Mouse (Mus musculus) heart, postnatal 0 days (tissue): Measurements from ENCODE around the gene Rpl3. TPM values are rescaled to one million over a fixed set of nuclear protein-coding genes. Genes with fewer than 3 reads are reported as not detected.

Experiments
- ATAC-seq: fragments of 200-750 bp; cut with Nextera tagmentation; 2 replicates; pipeline ENCODE4 v1.8.0; 2017; ENCODE audit warnings: low read depth, moderate number of reproducible peaks, moderate library complexity; ENCODE audit not compliant: insufficient read depth
- DNase-seq: peaks from one replicate; pipeline ENCODE4 v3.0.0-alpha.2; 2016; ENCODE audit warnings: low spot score
- H3K27ac ChIP-seq: fragments of 300-500 bp; sonication (generic); 2 replicates; pipeline ENCODE4 v1.5.1; 2014; ENCODE audit warnings: low read depth, mild to moderate bottlenecking
- H3K27me3 ChIP-seq: fragments of 300-500 bp; sonication (generic); 2 replicates; pipeline ENCODE4 v1.6.1; 2014; ENCODE audit warnings: low read length, mixed read lengths; ENCODE audit not compliant: control insufficient read depth, insufficient read depth
- H3K36me3 ChIP-seq: fragments of 300-500 bp; sonication (generic); replicated peaks from 2 replicates; pipeline ENCODE4 v1.6.1; 2014; ENCODE audit warnings: low read length, mixed read lengths; ENCODE audit not compliant: control insufficient read depth, insufficient read depth
- H3K4me1 ChIP-seq: fragments of 300-500 bp; sonication (generic); 2 replicates; pipeline ENCODE4 v1.6.1; 2014; ENCODE audit warnings: antibody characterized with exemption; ENCODE audit not compliant: control insufficient read depth, insufficient read depth
- H3K4me2 ChIP-seq: fragments of 300-500 bp; sonication (generic); 2 replicates; pipeline ENCODE4 v1.6.1; 2014; ENCODE audit warnings: low read depth, mild to moderate bottlenecking, low read length, moderate library complexity
- H3K4me3 ChIP-seq: fragments of 300-500 bp; sonication (generic); 2 replicates; pipeline ENCODE4 v1.5.1; 2014; ENCODE audit warnings: low read depth, low read length
- H3K9ac ChIP-seq: fragments of 300-500 bp; sonication (generic); replicated peaks from 2 replicates; pipeline ENCODE4 v1.6.1; 2014; ENCODE audit warnings: low read depth, low read length, mixed read lengths
- H3K9me3 ChIP-seq: fragments of 300-500 bp; sonication (generic); replicated peaks from 2 replicates; pipeline ENCODE4 v1.6.1; 2016; ENCODE audit warnings: low read length; ENCODE audit not compliant: control insufficient read depth
- CTCF ChIP-seq: IDR thresholded peaks from 2 replicates; pipeline ENCODE4 v1.5.1; 2016; ENCODE audit warnings: antibody characterized with exemption, control low read depth, low read depth
- EP300 ChIP-seq: IDR thresholded peaks from 2 replicates; pipeline ENCODE4 v1.6.1; 2016; ENCODE audit warnings: antibody characterized with exemption, low read depth
- WGBS: fragments of 180-500 bp; shearing (Covaris S2); extraction: QIAGEN DNeasy Blood & Tissue Kit; methylation state at CpG from one replicate; pipeline ENCODE4 v1.1.7; 2014; 5-methylcytosine and 5-hydroxymethylcytosine counted together
- polyA plus RNA-seq: library from polyadenylated mRNA; unstranded; fragments of >200 nt; fragmentation: Nextera tagmentation; extraction: Ambion mirVana; gene quantifications from 2 replicates; pipeline ENCODE4 v1.2.1, GENCODE M21; 2015
- total RNA-seq: library from RNA; depleted of rRNA; stranded (reverse); fragments of >200 nt; gene quantifications from 2 replicates; pipeline ENCODE4 v1.2.3, GENCODE M21; 2014; ENCODE audit warnings: low replicate concordance

Gene Rpl3
- total and polyA plus RNA-seq, 2 experiments from 2014 or later, result 480 to 763 TPM

DNA sequence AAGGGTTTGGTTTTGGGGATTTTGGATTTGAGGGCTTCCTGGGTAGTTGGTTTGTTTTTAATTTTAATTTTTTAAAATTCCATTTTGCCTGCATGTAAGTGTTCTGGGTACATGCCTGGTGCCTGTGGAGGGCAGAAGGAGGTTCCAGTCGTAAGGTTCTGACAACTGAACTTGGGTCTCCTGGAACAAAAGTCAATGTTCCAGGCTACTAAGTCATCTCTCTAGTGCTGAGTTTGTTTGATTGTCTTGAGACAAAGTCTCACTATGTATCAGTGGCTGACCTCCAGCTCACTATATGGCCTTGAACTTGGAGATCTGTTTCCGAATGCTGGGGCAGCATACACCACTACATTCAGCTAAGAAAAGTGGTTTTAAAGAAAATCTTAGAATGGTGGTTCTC is 43.8 kb upstream of the Rpl3 start:
- TF ChIP-seq CTCF (no peak), EP300 (no peak)
- Histone ChIP-seq H3K4me1 (peaks cover 37% of the 10 kb centered on the region), H3K4me2 (no peak overlapping the region), H3K36me3 (peaks cover 7% of the 10 kb centered on the region; the same call in 1 of the 2 replicates), H3K4me3 (no peak overlapping the region), H3K9me3 (no peaks in the 10 kb centered on the region), H3K27me3 (no peaks in the 10 kb centered on the region), H3K27ac (peak overlapping the region; percentile 99; the same call in 1 of the 2 replicates), H3K9ac (no peak overlapping the region)
- 85% methylated on average over 2 of the region's 2 CpGs for WGBS
- DNase-seq, result no peak
- no peak for ATAC-seq

DNA sequence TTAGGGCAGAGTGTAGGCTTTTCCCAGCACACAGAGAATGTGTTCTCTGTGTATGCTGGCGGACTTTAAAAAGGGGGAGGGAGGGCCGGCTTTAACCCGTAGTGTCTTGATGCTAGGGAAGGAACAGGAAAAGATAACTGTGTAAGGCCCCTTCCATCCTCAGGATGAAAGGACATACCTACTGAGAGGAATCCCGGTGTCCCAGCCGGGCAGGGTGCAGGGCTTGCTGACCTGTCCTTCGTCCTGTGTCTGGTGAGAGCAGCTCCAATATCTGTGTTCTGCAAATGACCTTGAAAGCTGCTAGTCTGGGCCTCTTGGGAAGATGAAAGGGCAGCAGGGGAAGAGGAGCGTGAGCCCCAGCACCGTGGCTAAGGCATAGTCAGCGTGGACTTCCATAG is 42.8 kb upstream of the Rpl3 start:
- 11% methylated on average over 9 of the region's 9 CpGs for WGBS
- peak; percentile 59 for DNase-seq
- Histone ChIP-seq H3K4me1 (peaks cover 36% of the 10 kb centered on the region), H3K27ac (peak overlapping the region; percentile 99), H3K9me3 (no peaks in the 10 kb centered on the region), H3K4me3 (peak overlapping the region; percentile 73), H3K4me2 (peak overlapping the region; percentile 70), H3K36me3 (no peaks in the 10 kb centered on the region), H3K9ac (peak overlapping the region; percentile 81), H3K27me3 (no peaks in the 10 kb centered on the region)
- TF ChIP-seq EP300 (no peak), CTCF (no peak)
- 0 out of 2 replicates have a peak, but pooled peaks have one; percentile 6 for ATAC-seq

GRCm38 (mm10) chr15:80133682-80134449 is 42.2 kb upstream of the Rpl3 start:
- H3K4me1 ChIP-seq, result peaks cover 30% of the 10 kb centered on the region
- TF ChIP-seq EP300, result no peak; the same call in 1 of the 2 replicates
- TF ChIP-seq CTCF, result no peak
- H3K4me3 ChIP-seq, result peak overlapping the region; percentile 73
- peak; percentile 37 for DNase-seq
- no peaks in the 10 kb centered on the region for H3K9me3 ChIP-seq
- H3K27ac ChIP-seq, result peak overlapping the region; percentile 99
- peak; percentile 4; the same call in 1 of the 2 replicates for ATAC-seq
- no peaks in the 10 kb centered on the region for H3K27me3 ChIP-seq
- 6% methylated on average over 14 of the region's 14 CpGs for WGBS
- H3K9ac ChIP-seq, result peak overlapping the region; percentile 81
- no peaks in the 10 kb centered on the region for H3K36me3 ChIP-seq
- H3K4me2 ChIP-seq, result peak overlapping the region; percentile 70

DNA sequence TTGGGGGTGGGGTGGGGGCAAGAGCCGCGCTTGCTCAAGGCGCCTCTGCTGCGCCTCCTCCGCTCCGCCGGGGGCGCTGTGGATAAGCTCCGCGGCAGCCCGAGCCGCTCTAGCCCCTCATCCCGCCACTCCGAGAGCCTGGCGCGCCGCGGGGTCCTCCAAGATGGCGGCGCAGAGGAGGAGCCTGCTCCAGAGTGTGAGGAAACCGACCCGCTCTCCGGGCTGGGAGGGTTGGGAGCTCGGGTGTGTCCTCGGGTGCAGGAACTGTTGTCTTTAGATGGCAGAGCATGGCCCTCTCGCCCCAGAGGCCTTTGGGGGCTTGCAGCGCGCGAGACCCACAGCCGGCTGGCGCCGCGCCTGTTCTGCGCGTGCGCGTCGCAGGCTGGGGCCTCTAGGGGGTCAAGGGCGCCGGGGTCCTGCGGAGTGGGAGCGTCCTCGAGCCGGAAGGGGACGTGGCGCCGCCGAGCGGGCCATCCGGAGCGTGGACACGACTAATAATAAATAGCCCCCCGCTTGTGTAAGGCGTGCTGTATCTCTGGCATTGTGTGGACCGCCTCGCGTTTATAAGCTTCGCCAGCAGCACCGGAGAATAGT is 41.4 kb upstream of the Rpl3 start, which contains the start of gene Tab1:
Tab1 (plus strand) TSS at position 135 of the 594 bp plus-strand sequence.
- Histone ChIP-seq H3K27me3 (no peaks in the 10 kb centered on the region), H3K4me2 (peak within 1 kb of the TSS; percentile 70), H3K9me3 (no peaks in the 10 kb centered on the region), H3K9ac (peak within 1 kb of the TSS; percentile 81), H3K4me3 (peak within 1 kb of the TSS; percentile 73), H3K4me1 (peaks cover 23% of the 10 kb centered on the region), H3K36me3 (no peaks in the 10 kb centered on the region), H3K27ac (peak within 1 kb of the TSS; percentile 99)
- peak; percentile 79; the same call in 1 of the 2 replicates for TF ChIP-seq EP300
- peak; percentile 75 for TF ChIP-seq CTCF
- DNase-seq (peak; percentile 95), ATAC-seq (peak; percentile 92)
- under 1% methylated on average over 58 of the region's 59 CpGs for WGBS

GRCm38 (mm10) chr15:80132452-80132851 is 40.8 kb upstream of the Rpl3 start:
- H3K4me2 ChIP-seq, result peak overlapping the region; percentile 70
- H3K4me3 ChIP-seq, result peak overlapping the region; percentile 73
- no peak for TF ChIP-seq CTCF
- no peak for TF ChIP-seq EP300
- H3K36me3 ChIP-seq, result no peaks in the 10 kb centered on the region
- DNase-seq (no peak), ATAC-seq (no peak)
- WGBS, result 77% methylated on average over 9 of the region's 9 CpGs
- H3K9me3 ChIP-seq, result no peaks in the 10 kb centered on the region
- H3K27me3 ChIP-seq, result no peaks in the 10 kb centered on the region
- H3K27ac ChIP-seq, result peak overlapping the region; percentile 99
- H3K4me1 ChIP-seq, result peaks cover 23% of the 10 kb centered on the region
- peak overlapping the region; percentile 81 for H3K9ac ChIP-seq
